Mouse (Mus musculus) lung, postnatal 0 days (tissue): ENCODE data around the gene Wwc1.

Source experiments
- CTCF ChIP-seq: IDR thresholded peaks from 2 replicates; pipeline ENCODE4 v1.5.1; 2016; ENCODE audit warnings: antibody characterized with exemption, mild to moderate bottlenecking
- EP300 ChIP-seq: IDR thresholded peaks from 2 replicates; pipeline ENCODE4 v1.6.1; 2016; ENCODE audit warnings: antibody characterized with exemption, mild to moderate bottlenecking, control low read depth

- no peak for TF ChIP-seq CTCF
- TF ChIP-seq EP300, result no peak
These were observed 122.8 kb downstream of the Wwc1 start for GRCm38 (mm10) chr11:35857395-35858067.
